Mouse (Mus musculus) heart, adult 2 months (tissue): Measurements from ENCODE around the gene Dck. TPM values are rescaled to one million over a fixed set of nuclear protein-coding genes. Genes with fewer than 3 reads are reported as not detected.

ENCODE experiments used
- DNase-seq, 2 experiments: peaks; one replicate each; pipeline ENCODE4 v3.0.0; 2021
- H3K27ac ChIP-seq: fragments of 200-600 bp; 2 replicates; pipeline ENCODE4 v1.8.1; 2022
- H3K27me3 ChIP-seq: fragments of 200-500 bp; 2 replicates; pipeline ENCODE4 v1.6.1; 2012; ENCODE audit warnings: mild to moderate bottlenecking, low read length, inconsistent platforms, mixed read lengths; ENCODE audit not compliant: control insufficient read depth, insufficient read depth
- H3K36me3 ChIP-seq: fragments of 200-500 bp; 2 replicates; pipeline ENCODE4 v1.6.1; 2012; ENCODE audit warnings: low read length, inconsistent platforms; ENCODE audit not compliant: control insufficient read depth, insufficient read depth
- H3K4me1 ChIP-seq: fragments of 200-500 bp; 2 replicates; pipeline ENCODE4 v1.6.1; 2011; ENCODE audit warnings: low read length; ENCODE audit not compliant: control insufficient read depth, insufficient read depth
- H3K4me3 ChIP-seq: fragments of 200-600 bp; 2 replicates; pipeline ENCODE4 v1.8.1; 2022
- H3K79me2 ChIP-seq: fragments of 200-500 bp; replicated peaks from 2 replicates; pipeline ENCODE4 v1.6.1; 2012; ENCODE audit warnings: mild to moderate bottlenecking, inconsistent platforms, low read length, moderate library complexity, mixed read lengths; ENCODE audit not compliant: control insufficient read depth, insufficient read depth
- H3K9ac ChIP-seq: fragments of 200-500 bp; 2 replicates; pipeline ENCODE4 v1.6.1; 2012; ENCODE audit warnings: low read depth, mild to moderate bottlenecking, control low read depth, inconsistent platforms, low read length, mixed read lengths
- CTCF ChIP-seq: fragments of 200-600 bp; IDR thresholded peaks from 2 replicates; pipeline ENCODE4 v1.8.1; 2022; ENCODE audit warnings: antibody characterized with exemption, mild to moderate bottlenecking, moderate library complexity
- EP300 ChIP-seq: fragments of 200-500 bp; IDR thresholded peaks from 2 replicates; pipeline ENCODE4 v1.6.1; 2011; ENCODE audit warnings: low read depth, low read length, control low read depth; ENCODE audit not compliant: insufficient read depth
- POLR2A ChIP-seq: fragments of 200-500 bp; IDR thresholded peaks from 2 replicates; pipeline ENCODE4 v1.6.1; 2011; ENCODE audit warnings: mild to moderate bottlenecking, low read depth, low read length, control low read depth; ENCODE audit not compliant: insufficient read depth
- WGBS: fragments of 180-500 bp; shearing (Covaris S2); methylation state at CpG from one replicate; pipeline ENCODE4 v1.1.7; 2018; 5-methylcytosine and 5-hydroxymethylcytosine counted together
- intact Hi-C: fragments of 180-260 bp; cut with DNase I; formaldehyde crosslinking; loops from one replicate; pipeline ENCODE4 v1.15.1; 2025
- polyA plus RNA-seq: library from polyadenylated mRNA; depleted of rRNA; stranded (reverse); fragments of >200 nt; gene quantifications from 2 replicates; pipeline ENCODE4 v1.2.3, GENCODE M21; 2012
- total RNA-seq, 2 experiments: library from RNA; stranded (reverse); gene quantifications; 2 replicates each; pipeline ENCODE4 v1.2.3; 2021

Dck gene
- total and polyA plus RNA-seq, 3 experiments: 1.6 to 2.5 (median 2.3) TPM

DNA sequence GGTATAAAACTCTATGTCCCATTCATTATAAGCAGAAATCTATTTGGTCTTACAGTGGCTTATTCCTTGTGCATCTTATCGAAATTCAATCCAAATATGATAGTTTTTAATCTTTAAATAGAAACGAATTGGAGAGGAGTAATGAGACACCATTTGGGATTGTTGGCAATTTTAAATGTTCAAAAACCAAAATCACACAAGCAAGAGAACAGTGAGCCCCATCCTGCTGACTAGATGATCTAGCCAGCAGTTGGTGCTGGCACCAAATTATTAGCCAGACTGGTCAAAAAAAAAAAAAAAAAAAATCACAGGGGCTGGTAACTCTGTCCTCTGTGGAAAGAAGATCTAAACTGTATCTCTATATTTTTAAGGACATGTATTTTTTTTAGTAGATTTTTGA lies 48.4 kb downstream of the Dck start:
- intact Hi-C loops: no loop called here
- Histone ChIP-seq H3K36me3 (no peaks in the 10 kb centered on the region), H3K79me2 (no peaks in the 10 kb centered on the region), H3K27ac (no peak overlapping the region), H3K27me3 (no peaks in the 10 kb centered on the region), H3K4me1 (no peaks in the 10 kb centered on the region), H3K4me3 (no peak overlapping the region), H3K9ac (no peak overlapping the region)
- TF ChIP-seq CTCF (no peak), EP300 (no peak)
- 58% methylated on average over 2 of the region's 2 CpGs for WGBS
- DNase-seq: no peak

DNA sequence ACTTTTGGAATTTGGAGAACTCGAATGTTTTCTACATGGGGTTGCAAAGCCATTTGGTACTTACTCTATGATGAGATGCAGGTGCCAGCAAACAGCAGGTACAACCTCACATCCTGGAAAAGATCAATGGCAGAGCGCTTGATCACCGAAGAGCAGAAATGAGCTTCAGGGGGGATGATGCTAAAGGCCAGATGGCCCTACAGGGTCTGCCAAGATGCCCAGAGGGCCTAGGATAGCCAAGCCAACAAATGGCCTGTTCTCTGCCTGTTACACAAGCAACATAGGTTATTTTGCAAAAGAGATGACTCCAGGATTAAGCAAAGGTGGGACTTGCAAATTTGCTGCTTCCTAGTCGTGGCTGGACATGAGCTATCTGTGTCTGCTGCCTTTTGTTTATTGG lies 49.8 kb downstream of the Dck start:
- no peaks in the 10 kb centered on the region for H3K4me1 ChIP-seq
- no peak overlapping the region for H3K9ac ChIP-seq
- no peaks in the 10 kb centered on the region for H3K27me3 ChIP-seq
- no peak overlapping the region for H3K27ac ChIP-seq
- intact Hi-C loops: no loop called here
- TF ChIP-seq CTCF (no peak), EP300 (no peak), POLR2A (no peak)
- no peaks in the 10 kb centered on the region for H3K79me2 ChIP-seq
- no peak for DNase-seq
- H3K4me3 ChIP-seq: no peak overlapping the region
- 78% methylated on average over 4 of the region's 4 CpGs for WGBS
- no peaks in the 10 kb centered on the region for H3K36me3 ChIP-seq

DNA sequence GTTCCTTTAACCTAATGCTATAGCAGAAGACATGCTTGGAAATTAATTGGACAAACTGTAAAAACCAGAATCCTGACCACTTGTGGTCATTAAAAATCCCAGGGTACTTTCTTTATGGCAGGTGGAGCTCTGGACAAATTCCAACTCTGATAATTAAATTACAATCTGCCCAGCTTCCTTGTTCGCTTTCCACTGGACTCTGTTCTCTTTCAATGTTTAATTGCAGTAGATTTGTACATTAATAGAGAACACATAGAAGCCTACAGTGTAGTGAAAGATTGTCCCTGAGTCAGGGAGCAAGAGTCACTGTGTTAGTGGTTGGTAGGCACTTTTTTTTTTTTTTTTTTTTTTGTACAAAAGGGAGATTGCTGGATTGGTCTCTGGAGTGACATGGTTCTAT lies 56.7 kb downstream of the Dck start:
- no peak for TF ChIP-seq CTCF
- no peak for TF ChIP-seq EP300
- no peak for TF ChIP-seq POLR2A
- Histone ChIP-seq H3K27me3 (no peaks in the 10 kb centered on the region), H3K4me1 (no peaks in the 10 kb centered on the region), H3K27ac (no peak overlapping the region), H3K79me2 (no peaks in the 10 kb centered on the region), H3K4me3 (no peak overlapping the region), H3K36me3 (no peaks in the 10 kb centered on the region), H3K9ac (no peak overlapping the region)
- intact Hi-C loops: no loop called here
- no peak for DNase-seq
- 50% methylated on average over 1 of the region's 1 CpGs for WGBS

DNA sequence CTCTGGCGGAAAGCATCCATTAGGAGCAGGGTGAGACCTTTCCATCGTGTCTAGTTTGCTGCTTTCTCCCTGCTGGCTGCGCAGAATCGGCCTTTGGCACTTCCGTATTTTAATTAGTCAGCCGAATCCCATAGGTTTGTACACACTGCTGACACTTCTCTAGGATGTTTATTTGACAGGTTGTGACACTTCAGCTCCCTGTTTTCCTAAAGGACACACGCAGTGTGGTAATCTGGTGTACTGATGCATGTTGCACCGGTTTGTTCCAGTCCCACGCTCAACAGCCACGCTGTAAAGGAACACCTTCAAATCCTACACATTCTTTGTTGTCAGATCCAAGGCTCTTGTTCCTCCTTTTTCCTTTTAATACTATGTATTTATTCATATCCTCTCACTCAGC lies 60.0 kb downstream of the Dck start:
- intact Hi-C loops: no loop called here
- WGBS: 83% methylated on average over 10 of the region's 10 CpGs
- Histone ChIP-seq H3K36me3 (no peaks in the 10 kb centered on the region), H3K4me1 (no peaks in the 10 kb centered on the region), H3K9ac (no peak overlapping the region), H3K27me3 (no peaks in the 10 kb centered on the region), H3K4me3 (no peak overlapping the region), H3K79me2 (no peaks in the 10 kb centered on the region), H3K27ac (no peak overlapping the region)
- no peak for DNase-seq
- TF ChIP-seq CTCF (no peak), POLR2A (no peak), EP300 (no peak)

DNA sequence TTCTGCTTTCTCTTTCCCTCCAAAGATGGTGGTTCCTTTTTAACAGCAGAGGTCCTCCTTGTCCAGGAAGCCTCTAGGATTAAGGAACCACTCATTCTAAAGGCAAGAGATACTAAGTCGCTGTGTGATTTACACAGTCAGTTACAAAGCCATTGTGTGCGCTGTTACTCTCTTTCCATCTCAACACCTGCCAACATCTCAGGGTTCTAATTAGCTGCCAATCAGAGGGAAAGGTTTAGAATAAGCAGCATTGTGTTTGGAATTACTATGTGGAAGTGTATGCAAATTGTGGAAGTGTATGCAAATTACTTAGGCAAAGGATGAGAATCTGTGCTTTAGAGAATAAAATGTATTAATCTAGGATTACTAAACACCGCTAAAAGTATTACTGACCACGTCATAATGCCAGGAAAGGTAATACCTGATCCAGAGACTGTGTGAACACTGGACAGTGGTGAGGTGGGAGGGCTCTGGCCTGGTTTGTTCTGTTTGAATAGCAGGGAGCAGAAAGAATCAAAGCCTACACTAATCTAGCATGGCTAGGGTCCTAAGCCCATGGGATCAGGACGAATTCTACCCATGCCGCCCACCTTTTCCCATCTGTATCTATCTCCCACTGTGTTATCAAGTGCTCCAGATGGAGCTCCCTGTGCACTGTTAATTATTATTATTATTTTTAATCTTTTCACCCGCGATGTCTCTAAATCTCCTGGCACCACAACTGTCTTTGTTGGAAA lies 65.2 kb downstream of the Dck start:
- 72% methylated on average over 8 of the region's 8 CpGs for WGBS
- no peaks in the 10 kb centered on the region for H3K4me1 ChIP-seq
- TF ChIP-seq EP300: no peak
- TF ChIP-seq POLR2A: no peak
- no peak for TF ChIP-seq CTCF

DNA sequence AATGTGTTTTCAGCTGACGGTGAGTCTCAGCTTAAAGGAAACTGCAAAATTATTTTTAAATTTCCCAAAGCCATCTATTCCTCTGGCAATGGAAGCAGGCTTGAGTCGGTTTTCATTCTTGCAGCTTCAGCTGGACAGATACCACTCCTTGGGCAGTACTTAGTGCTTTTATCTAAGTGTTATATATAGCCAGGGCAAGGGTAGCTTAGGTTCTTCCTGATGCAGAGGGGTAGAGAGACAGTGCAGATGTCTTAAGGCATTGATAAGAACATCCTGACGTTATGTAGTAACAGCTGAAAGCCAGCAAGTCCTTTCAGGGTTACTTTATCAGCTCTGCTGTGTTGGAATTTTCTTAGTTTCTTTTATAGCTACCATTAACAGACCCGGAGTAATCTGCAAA lies 66.1 kb downstream of the Dck start:
- no peak for DNase-seq
- no peaks in the 10 kb centered on the region for H3K27me3 ChIP-seq
- H3K79me2 ChIP-seq: no peaks in the 10 kb centered on the region
- WGBS: 22% methylated on average over 4 of the region's 4 CpGs
- no peak for TF ChIP-seq EP300
- TF ChIP-seq CTCF: no peak
- no peak for TF ChIP-seq POLR2A
- no peaks in the 10 kb centered on the region for H3K4me1 ChIP-seq
- no peaks in the 10 kb centered on the region for H3K36me3 ChIP-seq
- intact Hi-C loops: no loop called here
- no peak overlapping the region for H3K27ac ChIP-seq
- no peak overlapping the region for H3K9ac ChIP-seq
- H3K4me3 ChIP-seq: no peak overlapping the region

More for the DNA sequence above, 65.2 kb downstream of the Dck start:
- Histone ChIP-seq H3K27ac (no peak overlapping the region), H3K79me2 (no peaks in the 10 kb centered on the region), H3K27me3 (no peaks in the 10 kb centered on the region), H3K36me3 (no peaks in the 10 kb centered on the region), H3K4me3 (no peak overlapping the region), H3K9ac (no peak overlapping the region)
- no peak for DNase-seq
- intact Hi-C loops: no loop called here
